Mouse (Mus musculus) spleen, adult 2 months (tissue): ENCODE results near the gene Nr2c2ap. TPM values are rescaled to one million over a fixed set of nuclear protein-coding genes. Genes with fewer than 3 reads are reported as not detected.
A peak's percentile ranks its signal among the peaks of the same experiment; 100 is the strongest.

Experiments used
- DNase-seq, 2 experiments: peaks; one replicate each; pipeline versions ENCODE4 v3.0.0 to v3.0.0-alpha.2; 2012 to 2021; ENCODE audit warnings: low spot score in 2 of 2, low read depth in 1 of 2
- H3K27ac ChIP-seq: fragments of 200-500 bp; 2 replicates; pipeline ENCODE4 v1.5.1; 2012; ENCODE audit warnings: low read length, inconsistent platforms; ENCODE audit not compliant: insufficient read depth
- H3K27me3 ChIP-seq: fragments of 200-500 bp; 2 replicates; pipeline ENCODE4 v1.6.1; 2012; ENCODE audit warnings: mild to moderate bottlenecking, moderate library complexity, low read length, inconsistent platforms; ENCODE audit not compliant: control insufficient read depth, insufficient read depth
- H3K36me3 ChIP-seq: fragments of 200-500 bp; 2 replicates; pipeline ENCODE4 v1.6.1; 2012; ENCODE audit warnings: mild to moderate bottlenecking, low read length, inconsistent platforms; ENCODE audit not compliant: control insufficient read depth, insufficient read depth
- H3K4me1 ChIP-seq: fragments of 200-500 bp; 2 replicates; pipeline ENCODE4 v1.6.1; 2011; ENCODE audit warnings: inconsistent platforms; ENCODE audit not compliant: control insufficient read depth, insufficient read depth, insufficient read length
- H3K4me3 ChIP-seq: fragments of 200-500 bp; 2 replicates; pipeline ENCODE4 v1.5.1; 2011; ENCODE audit warnings: mild to moderate bottlenecking, inconsistent platforms; ENCODE audit not compliant: insufficient read depth, insufficient read length; ENCODE audit errors: extremely low read depth
- CTCF ChIP-seq: fragments of 200-500 bp; IDR thresholded peaks from 2 replicates; pipeline ENCODE4 v1.5.1; 2011; ENCODE audit warnings: mild to moderate bottlenecking, inconsistent platforms; ENCODE audit not compliant: insufficient read depth, insufficient read length, insufficient replicate concordance; ENCODE audit errors: extremely low read depth
- POLR2A ChIP-seq: fragments of 200-500 bp; IDR thresholded peaks from 2 replicates; pipeline ENCODE4 v1.6.1; 2011; ENCODE audit warnings: low read depth, low read length, inconsistent platforms
- WGBS: fragments of 180-500 bp; shearing (Covaris S2); methylation state at CpG from one replicate; pipeline ENCODE4 v1.1.7; 2018; 5-methylcytosine and 5-hydroxymethylcytosine counted together
- polyA plus RNA-seq: library from polyadenylated mRNA; depleted of rRNA; stranded (reverse); fragments of >200 nt; gene quantifications from 2 replicates; pipeline ENCODE4 v1.2.3, GENCODE M21; 2012

Nr2c2ap gene
- polyA plus RNA-seq, 1 experiment = 14.0 TPM

DNA sequence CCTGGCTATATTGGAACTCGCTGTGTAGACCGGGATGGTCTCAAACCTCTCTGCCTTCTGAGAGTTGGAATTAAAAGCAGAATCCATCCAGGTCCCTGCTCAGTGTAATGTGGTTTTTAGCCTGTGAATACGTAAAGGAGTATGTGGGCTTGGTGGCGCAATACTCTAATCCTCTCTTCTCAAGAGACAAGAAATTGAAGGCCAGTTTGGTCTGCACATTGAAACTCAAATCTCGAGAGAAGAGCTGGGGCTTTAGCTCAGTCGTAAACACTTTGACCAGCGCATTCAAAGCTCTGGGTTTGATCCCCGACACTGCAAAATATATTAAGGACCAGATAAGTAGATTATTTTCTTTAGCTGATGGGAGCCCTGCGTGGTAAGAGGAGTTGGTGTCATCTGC, 8.8 kb downstream of the Nr2c2ap start:
- peak overlapping the region; percentile 79 for H3K27ac ChIP-seq
- TF ChIP-seq POLR2A = no peak
- no peak for TF ChIP-seq CTCF
- H3K4me1 ChIP-seq = peaks cover 17% of the 10 kb centered on the region; the same call in 1 of the 2 replicates
- DNase-seq = no peak
- peaks cover 19% of the 10 kb centered on the region for H3K36me3 ChIP-seq
- H3K27me3 ChIP-seq = no peaks in the 10 kb centered on the region
- WGBS = 5% methylated on average over 9 of the region's 9 CpGs
- H3K4me3 ChIP-seq = peak overlapping the region; percentile 77

DNA sequence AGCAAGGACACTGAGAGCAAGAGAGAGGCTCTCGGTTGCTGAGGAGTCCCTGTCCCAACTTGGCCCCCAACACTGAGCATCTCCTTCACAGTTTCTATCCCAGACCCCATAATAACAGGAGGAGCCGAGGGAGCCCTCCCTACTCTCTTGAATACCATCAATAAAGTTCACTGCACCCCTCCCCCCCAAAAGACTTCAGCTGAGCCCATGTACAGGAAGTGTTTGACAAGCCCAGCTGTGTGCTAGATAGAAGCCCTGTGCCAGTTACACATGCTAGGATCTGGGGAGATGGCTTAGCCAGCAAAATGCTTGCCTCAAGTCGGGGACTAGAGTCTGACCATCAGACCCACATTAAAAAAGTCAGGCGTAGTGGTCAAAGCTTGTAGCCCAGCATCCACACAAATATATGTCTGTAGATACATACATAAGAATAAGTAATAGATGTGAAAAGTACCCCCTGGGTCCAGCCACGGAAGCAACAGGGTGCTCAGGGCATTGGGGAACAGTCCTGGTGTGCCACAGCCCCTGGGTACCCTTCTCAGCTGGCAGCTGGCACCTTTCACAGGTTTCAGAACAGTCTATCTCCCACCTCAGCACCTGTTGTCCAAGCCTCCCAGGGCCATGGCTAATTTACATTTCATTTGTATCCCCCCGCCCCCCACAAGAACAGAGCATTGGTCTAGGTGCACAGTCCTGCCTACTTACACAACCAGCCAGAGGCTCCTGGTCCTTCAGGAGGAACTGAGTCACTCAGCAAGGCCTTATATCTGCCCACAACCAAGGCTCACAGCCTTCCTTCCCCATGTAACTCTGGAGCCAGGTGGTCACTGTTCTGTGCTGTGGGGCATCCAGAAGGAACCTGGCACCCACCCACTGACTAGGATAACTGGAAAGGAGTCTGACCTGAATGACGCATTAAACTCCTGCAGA, 16.8 kb downstream of the Nr2c2ap start:
- Histone ChIP-seq H3K4me1 (peaks cover 4% of the 10 kb centered on the region; the same call in 1 of the 2 replicates), H3K27ac (no peak overlapping the region), H3K36me3 (peaks cover 27% of the 10 kb centered on the region), H3K27me3 (no peaks in the 10 kb centered on the region), H3K4me3 (no peak overlapping the region)
- TF ChIP-seq CTCF (no peak), POLR2A (no peak)
- WGBS = 59% methylated on average over 7 of the region's 7 CpGs
- no peak for DNase-seq

- 63% methylated on average over 13 of the region's 13 CpGs for WGBS
- no peaks in the 10 kb centered on the region for H3K27me3 ChIP-seq
- no peak for TF ChIP-seq CTCF
- no peak for TF ChIP-seq POLR2A
- peaks cover 13% of the 10 kb centered on the region for H3K36me3 ChIP-seq
- peaks cover 4% of the 10 kb centered on the region; the same call in 1 of the 2 replicates for H3K4me1 ChIP-seq
- no peak overlapping the region for H3K4me3 ChIP-seq
- no peak overlapping the region for H3K27ac ChIP-seq
- DNase-seq = no peak
Observed at GRCm38 (mm10) chr8:70150158-70150557, 19.0 kb downstream of the Nr2c2ap start.

GRCm38 (mm10) chr8:70152537-70153257, 21.6 kb downstream of the Nr2c2ap start:
- H3K4me1 ChIP-seq = peaks cover 10% of the 10 kb centered on the region; the same call in 1 of the 2 replicates
- no peaks in the 10 kb centered on the region for H3K36me3 ChIP-seq
- 22% methylated on average over 21 of the region's 22 CpGs for WGBS
- H3K27ac ChIP-seq = no peak overlapping the region
- DNase-seq = peak in 1 of 2 experiments; percentile 77
- no peaks in the 10 kb centered on the region for H3K27me3 ChIP-seq
- H3K4me3 ChIP-seq = peak overlapping the region; percentile 29; the same call in 1 of the 2 replicates
- TF ChIP-seq CTCF (no peak), POLR2A (no peak)

- no peaks in the 10 kb centered on the region for H3K27me3 ChIP-seq
Observed at GRCm38 (mm10) chr8:70157240-70157800, 26.2 kb downstream of the Nr2c2ap start.

GRCm38 (mm10) chr8:70158069-70158853, 27.1 kb downstream of the Nr2c2ap start:
- Histone ChIP-seq H3K27me3 (no peaks in the 10 kb centered on the region), H3K4me3 (peak overlapping the region; percentile 40), H3K36me3 (no peaks in the 10 kb centered on the region), H3K4me1 (peaks cover 17% of the 10 kb centered on the region), H3K27ac (peak overlapping the region; percentile 69)
- TF ChIP-seq POLR2A (no peak), CTCF (no peak)
- DNase-seq = peak; percentile 63 to 70
- 4% methylated on average over 40 of the region's 40 CpGs for WGBS

More at GRCm38 (mm10) chr8:70157240-70157800, 26.2 kb downstream of the Nr2c2ap start:
- H3K4me1 ChIP-seq = peaks cover 17% of the 10 kb centered on the region
- H3K36me3 ChIP-seq = no peaks in the 10 kb centered on the region
- peak overlapping the region; percentile 0; the same call in 1 of the 2 replicates for H3K27ac ChIP-seq
- no peak for TF ChIP-seq CTCF
- TF ChIP-seq POLR2A = no peak
- WGBS = 81% methylated on average over 1 of the region's 1 CpGs
- DNase-seq = no peak
- no peak overlapping the region for H3K4me3 ChIP-seq
